Mouse (Mus musculus) erythroblast, embryonic 14.5 days (primary cell): ENCODE data around the gene Cux1.

ENCODE experiments used
- GATA1 ChIP-seq: IDR thresholded peaks from 2 replicates; pipeline ENCODE4 v1.6.1; 2012; ENCODE audit warnings: low read length, inconsistent platforms, mixed read lengths
- TAL1 ChIP-seq: IDR thresholded peaks from 3 replicates; pipeline ENCODE4 v1.6.1; 2012; ENCODE audit warnings: low read length, inconsistent platforms, mixed read lengths

- no peak for TF ChIP-seq GATA1
- no peak for TF ChIP-seq TAL1
Observed at GRCm38 (mm10) chr5:136474086-136474485, 93.2 kb downstream of the Cux1 start.
